Mouse (Mus musculus) bone marrow, adult 2 months (tissue): Measurements from ENCODE around the gene Tor4a. TPM values are rescaled to one million over a fixed set of nuclear protein-coding genes. Genes with fewer than 3 reads are reported as not detected.

Experiments used
- H3K27ac ChIP-seq: fragments of 200-500 bp; 2 replicates; pipeline ENCODE4 v1.5.1; 2012; ENCODE audit warnings: low read depth, mild to moderate bottlenecking, control low read depth, inconsistent platforms, low read length; ENCODE audit not compliant: control insufficient read depth, poor library complexity, insufficient read depth
- H3K4me1 ChIP-seq: fragments of 200-500 bp; 2 replicates; pipeline ENCODE4 v1.6.1; 2011; ENCODE audit warnings: low read length; ENCODE audit not compliant: control insufficient read depth, insufficient read depth
- H3K4me3 ChIP-seq: fragments of 200-500 bp; replicated peaks from 2 replicates; pipeline ENCODE3; 2011; ENCODE audit warnings: mild to moderate bottlenecking, low read depth, low read length, control low read depth; ENCODE audit not compliant: control insufficient read depth
- CTCF ChIP-seq: fragments of 200-500 bp; IDR thresholded peaks from 2 replicates; pipeline ENCODE4 v1.5.1; 2011; ENCODE audit warnings: low read length, control low read depth; ENCODE audit not compliant: control insufficient read depth, insufficient read depth
- POLR2A ChIP-seq: fragments of 200-500 bp; IDR thresholded peaks from 2 replicates; pipeline ENCODE4 v1.6.1; 2011; ENCODE audit warnings: low read depth, mild to moderate bottlenecking, control low read depth, low read length, borderline replicate concordance; ENCODE audit not compliant: control insufficient read depth
- WGBS: fragments of 180-500 bp; shearing (Covaris S2); methylation state at CpG from one replicate; pipeline ENCODE4 v1.1.7; 2018; 5-methylcytosine and 5-hydroxymethylcytosine counted together
- polyA plus RNA-seq: library from polyadenylated mRNA; stranded (reverse); fragments of >200 nt; gene quantifications from 2 replicates; pipeline ENCODE4 v1.2.4, GENCODE M21; 2011; ENCODE audit warnings: low replicate concordance; ENCODE audit not compliant: missing spikeins, insufficient read depth, insufficient read length

Tor4a gene
- polyA plus RNA-seq, result 3.9 and 8.9 TPM in 2 replicates

DNA sequence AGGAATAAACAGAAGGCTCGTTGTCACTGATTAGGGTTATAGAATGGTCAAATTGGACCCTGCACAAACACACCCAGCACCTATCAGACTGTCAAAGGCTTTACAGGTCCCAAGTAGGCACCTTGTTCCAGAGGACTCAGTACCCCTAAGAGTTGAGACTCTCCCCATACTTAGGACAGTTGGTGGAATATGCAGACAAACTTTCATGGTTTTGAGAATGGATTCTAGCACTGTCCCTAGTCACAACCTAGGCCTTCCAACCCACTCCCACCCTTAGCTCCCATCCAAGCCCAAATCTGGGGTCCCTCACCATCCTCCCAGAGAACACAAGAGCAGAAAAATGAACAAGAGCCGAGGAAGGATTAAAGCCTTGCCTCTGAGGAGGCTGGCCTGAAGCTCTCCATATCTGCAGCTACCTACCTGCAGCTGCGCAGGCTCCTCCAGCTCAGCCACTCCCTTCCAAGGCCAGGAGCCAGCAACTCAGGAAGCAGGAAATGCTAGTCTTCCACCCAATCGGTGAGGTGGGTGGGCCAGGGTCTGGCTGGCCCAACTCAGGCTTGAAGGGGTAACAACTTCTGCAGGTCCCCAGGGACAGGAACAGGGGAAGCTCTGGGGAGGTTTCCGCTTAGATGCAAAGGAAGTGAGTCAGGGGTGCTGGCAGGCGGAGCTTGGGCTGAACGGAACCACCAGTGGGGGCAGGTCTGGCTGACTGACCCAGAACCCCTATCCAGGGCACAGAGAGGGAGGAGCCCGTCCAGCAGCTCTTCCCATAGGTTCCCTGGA lies at the start of gene Tor4a:
TSS of gene Tor4a (minus strand) at position 715 of the 783 bp plus-strand sequence.
- H3K4me3 ChIP-seq, result peak within 1 kb of the TSS; percentile 86
- H3K4me1 ChIP-seq, result peaks cover 14% of the 10 kb centered on the region
- peak within 1 kb of the TSS; percentile 93 for H3K27ac ChIP-seq
- no peak; the same call in 1 of the 2 replicates for TF ChIP-seq CTCF
- peak; percentile 57; the same call in 1 of the 2 replicates for TF ChIP-seq POLR2A
- 2% methylated on average over 8 of the region's 8 CpGs for WGBS

DNA sequence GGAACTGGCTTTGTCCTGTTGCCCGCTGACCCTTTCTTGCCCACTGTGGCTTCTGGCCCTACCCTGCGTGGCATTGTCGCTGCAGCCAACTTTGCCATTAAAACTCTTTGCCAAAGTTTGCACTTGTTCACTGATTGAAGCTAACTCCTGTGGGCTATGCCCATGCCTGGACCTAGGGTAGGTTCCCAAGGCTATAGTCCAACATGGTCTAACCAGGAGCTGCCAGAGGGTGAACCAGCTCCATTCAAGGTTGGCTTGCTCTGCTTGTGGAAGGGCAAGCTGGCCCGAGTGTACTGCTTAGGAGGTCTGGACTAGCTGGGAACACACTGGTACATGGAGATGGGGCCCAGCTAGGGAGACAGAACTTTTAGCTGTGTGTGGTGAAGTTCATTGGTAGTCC lies 47.5 kb upstream of the Tor4a start:
- Histone ChIP-seq H3K27ac (no peak overlapping the region), H3K4me3 (no peak overlapping the region), H3K4me1 (peaks cover 2% of the 10 kb centered on the region)
- TF ChIP-seq CTCF, result no peak
- TF ChIP-seq POLR2A, result no peak
- WGBS, result 85% methylated on average over 4 of the region's 4 CpGs

DNA sequence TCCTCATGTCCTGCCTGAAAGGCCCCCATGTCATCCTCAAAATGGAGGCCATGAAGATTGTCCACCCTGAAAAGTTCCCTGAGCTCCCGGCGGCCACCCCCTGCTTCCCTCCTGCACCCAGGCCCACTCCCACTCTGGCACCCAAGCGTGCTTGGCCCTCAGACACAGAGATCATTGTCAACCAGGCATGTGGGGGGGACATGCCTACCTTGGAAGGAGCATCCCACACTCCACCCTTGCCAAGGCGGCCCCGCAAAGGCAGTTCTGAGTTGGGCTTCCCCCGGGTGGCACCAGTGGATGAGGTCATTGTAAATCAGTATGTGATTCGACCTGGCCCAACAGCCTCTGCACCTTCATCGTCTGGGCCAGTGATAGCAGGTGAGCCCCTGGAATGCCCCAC lies 46.7 kb upstream of the Tor4a start:
- Histone ChIP-seq H3K27ac (no peak overlapping the region), H3K4me3 (no peak overlapping the region), H3K4me1 (peaks cover 2% of the 10 kb centered on the region)
- TF ChIP-seq CTCF, result no peak
- TF ChIP-seq POLR2A, result no peak
- WGBS, result 81% methylated on average over 8 of the region's 8 CpGs

DNA sequence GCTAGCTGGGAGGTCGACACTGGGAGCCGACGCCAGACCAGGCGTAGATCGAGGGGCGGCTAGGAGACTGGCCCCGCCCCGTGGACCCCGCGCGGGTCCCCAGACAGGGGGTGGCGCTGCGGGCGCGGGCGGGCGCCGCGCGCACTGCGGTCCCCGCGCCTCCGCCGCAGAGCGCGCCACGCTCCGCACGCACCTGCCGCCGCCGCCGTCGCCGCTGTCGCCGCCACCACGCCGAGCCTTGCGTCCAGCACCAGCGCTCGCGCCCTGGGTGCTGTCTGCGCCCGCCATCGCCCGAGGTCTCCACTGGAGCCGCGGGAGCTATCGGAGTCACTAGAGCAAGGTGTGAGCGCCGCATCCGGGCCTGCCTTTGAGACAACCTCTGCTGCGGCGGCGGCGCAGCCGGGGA lies 45.4 kb upstream of the Tor4a start, which contains the start of the genes Rnf208 and Cysrt1:
TSS of gene Rnf208 (plus strand) at position 155 of the 406 bp plus-strand sequence.
TSS of gene Cysrt1 (minus strand) at position 352 of the 406 bp plus-strand sequence.
- TF ChIP-seq CTCF (no peak), POLR2A (no peak)
- Histone ChIP-seq H3K27ac (no peak within 1 kb of the TSS; the same call in 1 of the 2 replicates), H3K4me3 (no peak within 1 kb of the TSS), H3K4me1 (peaks cover 2% of the 10 kb centered on the region)
- under 1% methylated on average over 56 of the region's 59 CpGs for WGBS

DNA sequence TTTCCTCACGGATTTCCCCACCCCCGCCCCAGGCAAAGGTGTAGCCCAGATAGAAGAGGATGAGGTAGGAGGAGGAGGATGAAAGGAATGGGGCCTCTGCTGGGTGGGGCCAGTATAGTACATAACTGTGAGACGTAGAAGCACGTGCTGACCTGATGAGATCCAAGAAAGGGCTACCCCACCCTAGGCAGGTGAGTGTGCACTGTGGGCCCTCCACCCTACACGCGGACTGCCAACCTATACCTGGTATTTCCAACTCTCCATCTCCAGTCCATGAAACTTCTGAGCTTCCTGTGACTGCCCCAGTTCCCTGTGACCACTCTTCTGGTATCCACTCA lies 44.7 kb upstream of the Tor4a start:
- Histone ChIP-seq H3K27ac (no peak overlapping the region), H3K4me1 (peaks cover 2% of the 10 kb centered on the region), H3K4me3 (no peak overlapping the region)
- WGBS, result 23% methylated on average over 6 of the region's 6 CpGs
- TF ChIP-seq POLR2A (no peak), CTCF (no peak)

DNA sequence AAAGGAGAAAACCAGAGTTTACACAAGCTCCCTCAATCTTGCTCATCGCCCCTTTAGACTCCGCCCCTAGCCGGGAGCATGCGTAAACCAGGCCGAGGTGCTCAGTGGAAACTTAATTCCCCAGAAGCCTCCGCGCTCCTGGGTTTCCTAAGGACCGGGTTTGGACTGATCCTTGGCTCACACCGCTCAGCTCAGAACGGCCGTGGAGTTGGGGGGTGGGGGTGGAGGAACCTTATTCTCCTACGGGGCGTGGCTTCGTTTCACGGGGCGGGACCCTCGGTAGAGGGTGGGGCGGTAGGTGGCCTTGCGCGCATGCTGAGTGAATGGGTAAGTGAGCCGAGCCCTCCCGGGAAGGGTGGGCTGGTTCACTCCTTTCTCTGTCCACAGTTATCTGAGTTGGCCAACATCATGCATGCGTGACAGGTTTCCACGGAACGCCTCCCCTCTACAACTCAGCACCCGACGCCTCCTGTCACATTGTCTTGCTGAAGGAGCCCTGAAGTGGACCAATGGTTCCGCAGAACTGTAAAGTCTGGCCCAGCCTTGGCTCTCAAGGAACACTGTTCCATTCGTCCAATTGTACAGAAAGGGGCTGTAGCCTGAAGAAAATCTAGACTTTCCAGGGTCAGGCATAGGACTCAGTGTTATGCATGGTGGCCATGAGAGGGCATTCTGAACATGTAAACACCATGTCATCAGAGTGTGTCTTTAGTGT lies 44.2 kb upstream of the Tor4a start:
- WGBS, result 2% methylated on average over 29 of the region's 29 CpGs
- no peak overlapping the region; the same call in 1 of the 2 replicates for H3K27ac ChIP-seq

DNA sequence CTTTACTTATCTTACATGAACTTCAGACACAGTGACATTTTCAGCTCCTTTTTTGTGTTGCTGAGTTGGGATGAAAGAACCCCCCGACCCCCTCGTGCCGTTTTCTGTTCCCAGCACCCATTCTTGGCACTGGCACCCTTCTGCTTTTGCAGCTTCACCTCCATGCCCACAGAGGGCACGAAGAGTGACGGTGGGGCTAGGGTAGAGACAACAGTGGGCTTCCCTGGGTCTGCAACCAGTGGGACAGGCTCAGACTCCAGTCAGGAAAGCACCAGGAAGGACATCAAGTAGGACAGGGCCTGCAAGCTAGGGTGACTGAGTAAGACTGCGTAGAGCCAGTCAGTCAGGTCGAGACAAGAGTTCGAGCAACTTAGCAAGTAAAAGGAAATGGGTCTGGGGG lies 43.6 kb upstream of the Tor4a start:
- H3K4me1 ChIP-seq, result peaks cover 2% of the 10 kb centered on the region
- 57% methylated on average over 8 of the region's 8 CpGs for WGBS
- TF ChIP-seq POLR2A (no peak), CTCF (no peak)
- H3K27ac ChIP-seq, result no peak overlapping the region
- no peak overlapping the region for H3K4me3 ChIP-seq

More for the DNA sequence above, 44.2 kb upstream of the Tor4a start:
- TF ChIP-seq CTCF, result no peak
- TF ChIP-seq POLR2A, result no peak
- Histone ChIP-seq H3K4me1 (peaks cover 2% of the 10 kb centered on the region), H3K4me3 (peak overlapping the region; percentile 51)

DNA sequence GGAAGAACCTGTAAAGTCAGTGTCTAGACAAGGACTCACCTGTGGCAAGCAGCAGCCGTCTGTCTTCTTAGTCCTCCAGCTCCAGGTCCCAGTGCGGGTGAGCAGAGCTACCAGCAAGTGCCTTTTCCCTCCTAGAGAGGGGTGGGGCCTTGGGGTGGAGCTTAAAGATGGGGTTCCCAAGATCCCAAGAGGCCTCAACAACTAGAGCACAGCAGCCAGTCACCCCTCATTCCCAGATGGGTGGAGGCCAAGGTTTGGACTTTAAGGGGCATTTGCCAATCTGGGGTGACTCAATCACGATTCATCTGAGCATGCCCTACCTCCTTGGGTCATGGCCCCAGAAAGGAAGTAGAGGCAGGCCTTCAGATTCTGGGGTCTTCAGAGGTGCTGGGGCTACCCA lies 43.1 kb upstream of the Tor4a start:
- H3K4me3 ChIP-seq, result no peak overlapping the region
- TF ChIP-seq POLR2A (no peak), CTCF (no peak)
- WGBS, result 83% methylated on average over 3 of the region's 3 CpGs
- no peak overlapping the region for H3K27ac ChIP-seq
- H3K4me1 ChIP-seq, result peaks cover 2% of the 10 kb centered on the region
